Mouse (Mus musculus) ES-Bruce4 (cell line): ENCODE data around the gene Phospho2.

Experiments
- CTCF ChIP-seq: IDR thresholded peaks from one replicate; pipeline ENCODE4 v1.8.1; 2011; ENCODE audit warnings: low read depth, low read length
- POLR2A ChIP-seq: IDR thresholded peaks from one replicate; pipeline ENCODE4 v1.8.1; 2011; ENCODE audit warnings: low read length; ENCODE audit not compliant: insufficient read depth

DNA sequence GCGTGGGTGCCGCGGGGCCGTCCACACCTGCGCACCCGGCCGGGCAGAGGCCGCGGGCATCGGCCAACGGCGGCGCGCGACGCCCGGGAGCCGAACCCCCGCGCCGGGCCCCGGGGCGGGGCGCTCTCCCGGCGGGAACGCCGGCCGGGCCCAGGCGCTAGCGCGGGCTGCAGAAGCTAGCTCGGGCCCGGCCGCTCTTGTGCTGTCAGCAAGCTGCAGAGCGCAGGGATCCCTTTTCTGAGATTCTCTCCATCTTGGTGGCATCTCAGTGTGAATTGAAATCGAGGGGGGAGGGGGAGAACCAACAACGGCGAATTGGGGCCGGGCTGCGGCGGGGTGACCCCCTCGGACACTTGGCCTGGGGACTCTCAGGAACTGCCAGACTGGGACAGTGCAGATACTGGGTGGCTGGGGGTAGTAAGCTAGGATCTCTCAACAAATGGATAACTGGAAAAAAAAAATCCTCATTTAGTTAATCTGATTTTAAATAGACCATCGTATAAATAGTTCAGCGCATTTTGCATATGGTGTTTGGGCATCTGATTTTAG, 33.8 kb downstream of the Phospho2 start:
- TF ChIP-seq CTCF: no peak
- no peak for TF ChIP-seq POLR2A
